Mouse (Mus musculus) neural tube, embryonic 11.5 days (tissue): Measurements from ENCODE around the gene Amigo3. TPM values are rescaled to one million over a fixed set of nuclear protein-coding genes. Genes with fewer than 3 reads are reported as not detected.

Source experiments
- ATAC-seq: fragments of 200-750 bp; cut with Nextera tagmentation; 2 replicates; pipeline ENCODE4 v1.8.0; 2017; ENCODE audit warnings: moderate number of reproducible peaks, mild to moderate bottlenecking, moderate TSS enrichment, moderate library complexity; ENCODE audit not compliant: insufficient read depth, low FRiP score, low TSS enrichment
- DNase-seq: peaks from one replicate; pipeline ENCODE4 v3.0.0-alpha.2; 2015; ENCODE audit warnings: low spot score
- H3K27ac ChIP-seq: fragments of 300-500 bp; sonication (generic); 2 replicates; pipeline ENCODE4 v1.5.1; 2014; ENCODE audit warnings: low read depth, mild to moderate bottlenecking, low read length
- H3K27me3 ChIP-seq: fragments of 300-500 bp; sonication (generic); 2 replicates; pipeline ENCODE4 v1.6.1; 2014; ENCODE audit warnings: mild to moderate bottlenecking, low read length, mixed read lengths; ENCODE audit not compliant: control insufficient read depth, insufficient read depth
- H3K36me3 ChIP-seq: fragments of 300-500 bp; sonication (generic); 2 replicates; pipeline ENCODE4 v1.6.1; 2014; ENCODE audit warnings: mild to moderate bottlenecking, low read length, moderate library complexity, mixed read lengths; ENCODE audit not compliant: control insufficient read depth, insufficient read depth
- H3K4me1 ChIP-seq: fragments of 300-500 bp; sonication (generic); 2 replicates; pipeline ENCODE4 v1.6.1; 2014; ENCODE audit warnings: low read length, mixed read lengths; ENCODE audit not compliant: control insufficient read depth, insufficient read depth
- H3K4me2 ChIP-seq: fragments of 300-500 bp; sonication (generic); 2 replicates; pipeline ENCODE4 v1.6.1; 2014; ENCODE audit warnings: low read depth, mild to moderate bottlenecking, moderate library complexity
- H3K4me3 ChIP-seq: fragments of 300-500 bp; sonication (generic); 2 replicates; pipeline ENCODE4 v1.5.1; 2014; ENCODE audit warnings: low read depth, low read length
- H3K9ac ChIP-seq: fragments of 300-500 bp; sonication (generic); 2 replicates; pipeline ENCODE4 v1.6.1; 2014; ENCODE audit warnings: mild to moderate bottlenecking, low read length
- H3K9me3 ChIP-seq: fragments of 300-500 bp; sonication (generic); 2 replicates; pipeline ENCODE4 v1.6.1; 2016; ENCODE audit warnings: low read length; ENCODE audit not compliant: control insufficient read depth
- WGBS: fragments of 180-500 bp; shearing (Covaris S2); extraction: QIAGEN DNeasy Blood & Tissue Kit; methylation state at CpG from one replicate; pipeline ENCODE4 v1.1.7; 2014; 5-methylcytosine and 5-hydroxymethylcytosine counted together
- polyA plus RNA-seq: library from polyadenylated mRNA; unstranded; fragments of >200 nt; fragmentation: Nextera tagmentation; extraction: Ambion mirVana; gene quantifications from 2 replicates; pipeline ENCODE4 v1.2.1, GENCODE M21; 2014

Amigo3 gene
- polyA plus RNA-seq, 1 experiment from 2014 or later, result 2.7 TPM

DNA sequence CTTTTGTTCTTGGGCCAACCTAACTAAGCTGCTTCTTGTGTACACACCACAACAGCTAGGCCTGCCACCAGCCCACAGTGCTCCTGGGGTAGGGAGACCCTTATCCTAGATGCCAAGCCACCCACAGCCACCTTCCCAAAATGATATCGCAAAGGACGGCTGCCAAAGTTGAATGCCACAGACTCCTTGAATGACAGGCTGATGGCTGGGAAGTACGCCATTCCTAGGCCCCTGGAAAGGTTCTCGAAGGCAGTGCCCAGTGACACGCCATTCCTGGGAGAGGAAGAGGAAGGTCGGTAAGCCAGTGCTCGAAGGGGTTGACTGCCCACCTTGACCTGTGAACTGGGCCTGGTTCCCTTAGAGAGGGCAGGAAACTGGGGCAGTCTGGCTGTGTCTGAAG lies 16.6 kb downstream of the Amigo3 start:
- H3K9me3 ChIP-seq, result no peaks in the 10 kb centered on the region
- H3K4me1 ChIP-seq, result no peaks in the 10 kb centered on the region
- no peak overlapping the region for H3K27ac ChIP-seq
- no peaks in the 10 kb centered on the region; the same call in 1 of the 2 replicates for H3K36me3 ChIP-seq
- WGBS, result 96% methylated on average over 7 of the region's 7 CpGs
- DNase-seq, result no peak
- no peaks in the 10 kb centered on the region for H3K27me3 ChIP-seq
- no peak for ATAC-seq
- no peak overlapping the region for H3K9ac ChIP-seq
- H3K4me2 ChIP-seq, result no peak overlapping the region
- no peak overlapping the region for H3K4me3 ChIP-seq

DNA sequence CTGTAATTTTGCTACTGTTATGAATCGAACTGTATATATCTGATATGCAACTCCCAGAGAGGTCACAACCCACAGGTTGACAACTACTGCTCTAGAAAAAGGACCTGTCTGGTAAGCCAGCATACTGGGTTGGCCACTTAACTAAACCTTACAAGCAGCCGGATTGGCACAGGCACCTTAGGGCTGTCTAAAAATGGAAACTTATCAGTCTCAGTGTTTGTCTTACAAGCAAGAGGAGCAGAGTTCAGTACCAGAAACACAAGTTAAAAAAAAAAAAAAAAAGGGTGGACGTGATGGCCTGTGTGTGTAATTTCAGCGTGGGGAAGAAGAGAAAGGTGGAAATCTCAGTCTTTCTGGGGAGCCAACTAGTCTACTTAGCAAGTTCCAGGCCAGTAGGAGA lies 18.8 kb downstream of the Amigo3 start:
- Histone ChIP-seq H3K27me3 (no peaks in the 10 kb centered on the region), H3K4me3 (no peak overlapping the region), H3K9ac (no peak overlapping the region), H3K9me3 (no peaks in the 10 kb centered on the region), H3K4me1 (no peaks in the 10 kb centered on the region), H3K36me3 (no peaks in the 10 kb centered on the region), H3K4me2 (no peak overlapping the region), H3K27ac (no peak overlapping the region)
- DNase-seq (no peak), ATAC-seq (no peak)
- 92% methylated on average over 4 of the region's 4 CpGs for WGBS

DNA sequence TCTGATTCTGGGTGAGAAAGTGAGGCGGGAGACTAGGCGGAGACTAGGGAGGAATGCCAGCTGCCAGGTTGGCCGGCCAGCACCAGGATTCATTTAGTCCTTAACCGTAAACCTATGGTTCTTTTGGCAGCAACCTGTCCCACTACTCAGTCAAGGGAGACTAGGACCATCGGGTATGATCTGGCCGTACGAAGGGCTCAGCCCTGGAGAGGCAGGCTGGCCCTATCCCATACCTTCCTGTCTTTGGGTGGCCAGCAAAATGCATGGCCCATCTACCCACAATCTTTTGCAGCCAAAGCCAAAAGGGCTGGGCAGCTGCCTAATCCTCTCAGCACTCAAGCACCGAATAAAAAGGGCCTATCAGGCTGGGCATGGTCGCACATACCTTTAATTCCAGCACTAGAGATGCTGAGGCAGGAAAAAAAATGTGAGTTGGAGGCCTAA lies 19.5 kb downstream of the Amigo3 start:
- H3K36me3 ChIP-seq, result no peaks in the 10 kb centered on the region
- H3K9me3 ChIP-seq, result no peaks in the 10 kb centered on the region
- H3K27ac ChIP-seq, result no peak overlapping the region
- H3K9ac ChIP-seq, result no peak overlapping the region
- H3K4me1 ChIP-seq, result no peaks in the 10 kb centered on the region
- DNase-seq, result no peak
- H3K4me3 ChIP-seq, result no peak overlapping the region
- no peak for ATAC-seq
- no peaks in the 10 kb centered on the region for H3K27me3 ChIP-seq
- no peak overlapping the region for H3K4me2 ChIP-seq
- WGBS, result 75% methylated on average over 9 of the region's 9 CpGs

DNA sequence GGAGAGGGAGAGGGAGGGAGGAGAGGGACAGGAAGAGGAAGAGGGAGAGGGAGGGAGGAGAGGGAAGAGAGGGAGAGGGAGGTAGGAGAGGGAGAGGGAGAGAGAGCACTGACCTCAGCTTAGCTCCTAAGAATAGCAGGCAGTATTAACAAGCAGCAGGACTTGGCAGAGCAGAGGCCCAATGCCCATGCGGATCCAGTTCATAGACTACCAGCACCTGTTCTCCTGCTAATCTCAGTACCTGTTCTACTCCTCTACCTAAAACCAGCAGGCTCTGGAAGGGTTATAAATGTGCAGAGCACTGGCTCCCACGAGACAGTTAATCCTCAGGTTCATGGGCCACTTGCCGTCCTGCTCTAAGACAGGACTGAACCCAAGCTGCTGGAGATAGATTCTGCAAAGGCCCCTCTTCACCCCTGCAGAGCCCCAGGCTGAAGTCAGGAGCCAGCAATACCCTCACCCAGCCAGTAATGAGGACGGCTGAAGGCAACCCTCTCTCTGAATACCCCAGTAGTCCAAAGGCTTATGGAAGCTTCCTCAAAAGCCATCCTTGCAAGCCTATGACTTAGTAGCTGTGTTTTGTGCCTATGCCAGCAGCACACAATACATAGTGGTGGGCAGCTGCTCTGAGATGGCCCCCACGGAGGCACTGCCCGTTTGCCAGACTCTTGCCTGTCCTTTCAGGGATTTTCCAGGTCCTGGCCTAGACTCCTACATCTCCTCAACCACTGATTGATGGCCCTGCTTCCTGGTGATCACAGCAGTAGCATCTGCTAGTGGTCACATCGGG lies 20.4 kb downstream of the Amigo3 start:
- DNase-seq, result no peak

DNA sequence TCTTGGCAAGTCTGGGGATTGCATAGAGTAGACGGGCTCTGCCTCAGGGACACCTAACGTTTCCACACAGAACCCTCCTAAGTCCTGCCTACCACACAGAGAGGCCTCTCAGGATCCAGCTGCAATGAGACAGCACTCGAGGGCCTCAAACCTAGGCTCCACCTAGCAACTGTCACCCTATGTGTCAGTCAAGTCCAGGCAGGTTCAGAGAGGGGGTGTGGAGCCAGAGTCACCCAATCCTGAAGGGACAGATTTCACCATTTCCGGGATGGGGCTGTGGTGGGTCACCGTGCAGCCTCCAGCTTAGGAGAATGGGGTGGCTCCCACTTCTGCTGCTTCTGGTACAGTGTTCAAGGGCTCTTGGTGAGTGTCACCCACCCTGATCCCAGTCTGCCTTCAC lies 27.2 kb downstream of the Amigo3 start, which contains the start of gene Mst1:
Gene Mst1, plus strand, starts transcription at position 269 of the 400 bp plus-strand sequence.
- no peak for DNase-seq
- ATAC-seq, result no peak
- H3K27me3 ChIP-seq, result peaks cover 33% of the 10 kb centered on the region
- peak within 1 kb of the TSS; percentile 79 for H3K9ac ChIP-seq
- H3K4me3 ChIP-seq, result peak within 1 kb of the TSS; percentile 57
- no peaks in the 10 kb centered on the region for H3K9me3 ChIP-seq
- H3K4me2 ChIP-seq, result peak within 1 kb of the TSS; percentile 81
- H3K36me3 ChIP-seq, result no peaks in the 10 kb centered on the region
- no peak within 1 kb of the TSS for H3K27ac ChIP-seq
- WGBS, result 77% methylated on average over 5 of the region's 5 CpGs
- peaks cover 7% of the 10 kb centered on the region; the same call in 1 of the 2 replicates for H3K4me1 ChIP-seq

More for the DNA sequence above, 20.4 kb downstream of the Amigo3 start:
- no peak for ATAC-seq
- Histone ChIP-seq H3K9me3 (no peaks in the 10 kb centered on the region), H3K4me2 (no peak overlapping the region), H3K36me3 (no peaks in the 10 kb centered on the region), H3K4me3 (no peak overlapping the region), H3K27ac (no peak overlapping the region), H3K27me3 (no peaks in the 10 kb centered on the region), H3K9ac (no peak overlapping the region), H3K4me1 (peaks cover 3% of the 10 kb centered on the region; the same call in 1 of the 2 replicates)
- 70% methylated on average over 7 of the region's 7 CpGs for WGBS

DNA sequence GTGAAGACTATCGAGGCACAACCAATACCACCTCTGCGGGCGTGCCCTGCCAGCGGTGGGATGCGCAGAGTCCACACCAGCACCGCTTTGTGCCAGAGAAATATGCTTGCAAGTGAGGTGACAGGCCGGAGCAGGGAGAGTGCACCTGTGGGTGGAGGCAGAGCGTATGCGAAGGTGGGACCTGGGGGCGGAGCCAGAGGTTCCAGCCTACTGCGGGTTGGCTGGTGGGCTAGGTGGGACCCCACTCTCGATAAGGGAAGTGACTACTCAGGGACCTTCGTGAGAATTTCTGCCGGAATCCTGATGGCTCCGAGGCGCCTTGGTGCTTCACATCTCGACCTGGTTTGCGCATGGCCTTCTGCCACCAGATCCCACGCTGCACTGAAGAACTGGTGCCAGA lies 29.6 kb downstream of the Amigo3 start:
- Histone ChIP-seq H3K9me3 (no peaks in the 10 kb centered on the region), H3K9ac (no peak overlapping the region), H3K27me3 (peaks cover 33% of the 10 kb centered on the region), H3K4me2 (no peak overlapping the region), H3K4me3 (no peak overlapping the region), H3K27ac (no peak overlapping the region), H3K36me3 (peaks cover 16% of the 10 kb centered on the region), H3K4me1 (peaks cover 7% of the 10 kb centered on the region; the same call in 1 of the 2 replicates)
- 5% methylated on average over 19 of the region's 19 CpGs for WGBS
- DNase-seq (no peak), ATAC-seq (no peak)

DNA sequence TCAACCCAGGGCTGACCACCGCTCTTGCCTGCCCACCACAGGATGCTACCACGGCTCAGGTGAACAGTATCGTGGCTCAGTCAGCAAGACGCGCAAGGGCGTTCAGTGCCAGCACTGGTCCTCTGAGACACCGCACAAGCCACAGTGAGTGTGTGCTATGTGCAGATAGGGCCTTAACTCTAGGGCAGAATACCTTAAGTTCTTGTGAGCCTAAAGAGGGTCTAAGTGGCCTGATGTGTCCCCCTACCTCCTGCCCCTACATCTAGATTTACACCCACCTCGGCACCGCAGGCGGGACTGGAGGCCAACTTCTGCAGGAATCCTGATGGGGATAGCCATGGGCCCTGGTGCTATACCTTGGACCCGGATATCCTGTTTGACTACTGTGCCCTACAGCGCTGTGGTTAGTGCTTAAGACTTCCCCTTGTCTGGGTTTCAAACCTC lies 30.1 kb downstream of the Amigo3 start, which contains the start of gene Rnf123:
Gene Rnf123, minus strand, starts transcription at position 359 of the 444 bp plus-strand sequence.
- ATAC-seq, result no peak
- no peak within 1 kb of the TSS for H3K4me3 ChIP-seq
- H3K4me2 ChIP-seq, result no peak within 1 kb of the TSS

DNA sequence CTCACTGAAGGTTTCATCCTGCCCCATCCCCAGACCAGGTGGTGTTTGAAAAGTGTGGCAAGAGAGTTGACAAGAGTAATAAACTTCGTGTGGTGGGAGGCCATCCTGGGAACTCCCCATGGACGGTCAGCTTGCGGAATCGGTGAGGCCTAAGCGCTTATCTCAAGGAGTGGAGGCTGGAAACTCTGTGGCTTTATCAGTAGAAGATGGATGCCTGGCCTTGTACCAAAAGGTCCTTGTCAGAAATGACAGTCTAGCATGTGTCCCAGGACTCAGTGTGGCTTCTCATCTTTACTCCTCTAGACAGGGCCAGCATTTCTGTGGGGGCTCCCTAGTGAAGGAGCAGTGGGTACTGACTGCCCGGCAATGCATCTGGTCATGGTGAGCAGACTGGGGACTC lies 30.6 kb downstream of the Amigo3 start:
- Histone ChIP-seq H3K4me3 (no peak overlapping the region), H3K36me3 (peaks cover 16% of the 10 kb centered on the region), H3K9ac (no peak overlapping the region), H3K4me1 (peaks cover 2% of the 10 kb centered on the region; the same call in 1 of the 2 replicates), H3K4me2 (no peak overlapping the region), H3K9me3 (no peaks in the 10 kb centered on the region), H3K27ac (no peak overlapping the region), H3K27me3 (peaks cover 33% of the 10 kb centered on the region)
- no peak for DNase-seq
- WGBS, result 85% methylated on average over 6 of the region's 6 CpGs
- no peak for ATAC-seq

More for the DNA sequence above, 30.1 kb downstream of the Amigo3 start, which contains the start of gene Rnf123:
- Histone ChIP-seq H3K27ac (no peak within 1 kb of the TSS), H3K4me1 (peaks cover 7% of the 10 kb centered on the region; the same call in 1 of the 2 replicates), H3K27me3 (peaks cover 33% of the 10 kb centered on the region), H3K9me3 (no peaks in the 10 kb centered on the region), H3K36me3 (peaks cover 16% of the 10 kb centered on the region), H3K9ac (no peak within 1 kb of the TSS)
- WGBS, result 36% methylated on average over 12 of the region's 12 CpGs
- DNase-seq, result no peak

DNA sequence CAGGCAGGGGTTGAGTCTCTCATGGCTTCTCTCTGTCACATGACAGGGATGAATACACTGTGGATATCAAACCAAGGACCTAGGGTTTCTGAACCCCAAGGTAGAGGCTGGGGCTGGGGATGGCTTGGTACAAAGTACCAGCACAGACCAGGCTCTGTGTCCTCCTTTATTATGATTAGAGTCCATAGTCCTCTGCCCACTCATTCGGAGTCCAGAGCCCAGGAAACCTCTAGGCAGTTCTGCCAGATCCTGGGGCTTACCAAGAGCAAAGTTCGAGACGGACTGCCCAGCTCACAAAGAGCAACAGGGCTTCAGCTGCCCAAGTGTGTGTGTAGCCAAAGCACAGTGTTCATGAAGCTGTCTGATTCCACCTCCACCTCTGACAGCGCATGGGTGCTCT lies 32.3 kb downstream of the Amigo3 start:
- Histone ChIP-seq H3K36me3 (peaks cover 19% of the 10 kb centered on the region), H3K4me1 (no peaks in the 10 kb centered on the region), H3K27ac (no peak overlapping the region), H3K4me3 (no peak overlapping the region; the same call in 1 of the 2 replicates), H3K4me2 (no peak overlapping the region), H3K9ac (no peak overlapping the region), H3K27me3 (peaks cover 33% of the 10 kb centered on the region), H3K9me3 (no peaks in the 10 kb centered on the region)
- DNase-seq, result no peak
- no peak for ATAC-seq
- 96% methylated on average over 4 of the region's 4 CpGs for WGBS
